Mouse (Mus musculus) limb, embryonic 11.5 days (tissue): Measurements from ENCODE around the gene Tspan8. TPM values are rescaled to one million over a fixed set of nuclear protein-coding genes. Genes with fewer than 3 reads are reported as not detected.

ENCODE experiments used
- polyA plus RNA-seq: library from polyadenylated mRNA; unstranded; fragments of >200 nt; fragmentation: Nextera tagmentation; extraction: Ambion mirVana; gene quantifications from 2 replicates; pipeline ENCODE4 v1.2.1, GENCODE M21; 2014

Gene Tspan8
- polyA plus RNA-seq, 1 experiment from 2014 or later = 0.39 TPM

Other genes starting within 250 kb of the Tspan8 start
- not detected in 2 replicates for gene A930009A15Rik, start 246.8 kb upstream of the Tspan8 start, polyA plus RNA-seq
- 4.3 and 5.5 TPM in 2 replicates for gene Lgr5, start 229.1 kb upstream of the Tspan8 start, polyA plus RNA-seq
- gene Ptprr, start 201.4 kb downstream of the Tspan8 start, polyA plus RNA-seq = 0.20 and 0.40 TPM in 2 replicates